Mouse (Mus musculus) lung, embryonic 15.5 days (tissue): ENCODE results near the gene Vps25. TPM values are rescaled to one million over a fixed set of nuclear protein-coding genes. Genes with fewer than 3 reads are reported as not detected.

Experiments used
- ATAC-seq: fragments of 200-750 bp; cut with Nextera tagmentation; 2 replicates; pipeline ENCODE4 v1.8.0; 2017; ENCODE audit warnings: moderate number of reproducible peaks, borderline replicate concordance; ENCODE audit not compliant: low FRiP score, low TSS enrichment; ENCODE audit errors: extremely low read depth
- H3K27ac ChIP-seq: fragments of 300-500 bp; sonication (generic); 2 replicates; pipeline ENCODE4 v1.5.1; 2015; ENCODE audit warnings: moderate library complexity, mild to moderate bottlenecking, inconsistent platforms
- H3K27me3 ChIP-seq: fragments of 300-500 bp; sonication (generic); 2 replicates; pipeline ENCODE4 v1.6.1; 2015; ENCODE audit warnings: inconsistent platforms
- H3K36me3 ChIP-seq: fragments of 300-500 bp; sonication (generic); 2 replicates; pipeline ENCODE4 v1.6.1; 2015; ENCODE audit warnings: inconsistent platforms
- H3K4me1 ChIP-seq: fragments of 300-500 bp; sonication (generic); 2 replicates; pipeline ENCODE4 v1.6.1; 2015; ENCODE audit warnings: inconsistent platforms
- H3K4me2 ChIP-seq: fragments of 300-500 bp; sonication (generic); 2 replicates; pipeline ENCODE4 v1.6.1; 2015; ENCODE audit warnings: inconsistent platforms, mild to moderate bottlenecking, moderate library complexity
- H3K4me3 ChIP-seq: fragments of 300-500 bp; sonication (generic); 2 replicates; pipeline ENCODE4 v1.5.1; 2015; ENCODE audit warnings: mild to moderate bottlenecking, inconsistent platforms
- H3K9ac ChIP-seq: fragments of 300-500 bp; sonication (generic); 2 replicates; pipeline ENCODE4 v1.6.1; 2015; ENCODE audit warnings: inconsistent platforms
- H3K9me3 ChIP-seq: fragments of 300-500 bp; sonication (generic); 2 replicates; pipeline ENCODE4 v1.6.1; 2016; ENCODE audit warnings: inconsistent platforms
- WGBS: fragments of 180-500 bp; shearing (Covaris S2); methylation state at CpG from one replicate; pipeline ENCODE4 v1.1.7; 2015; 5-methylcytosine and 5-hydroxymethylcytosine counted together
- polyA plus RNA-seq: library from polyadenylated mRNA; unstranded; fragments of >200 nt; fragmentation: Nextera tagmentation; extraction: Ambion mirVana; gene quantifications from 2 replicates; pipeline ENCODE4 v1.2.1, GENCODE M21; 2015

Vps25 gene
- polyA plus RNA-seq, 1 experiment from 2014 or later: 128 TPM

DNA sequence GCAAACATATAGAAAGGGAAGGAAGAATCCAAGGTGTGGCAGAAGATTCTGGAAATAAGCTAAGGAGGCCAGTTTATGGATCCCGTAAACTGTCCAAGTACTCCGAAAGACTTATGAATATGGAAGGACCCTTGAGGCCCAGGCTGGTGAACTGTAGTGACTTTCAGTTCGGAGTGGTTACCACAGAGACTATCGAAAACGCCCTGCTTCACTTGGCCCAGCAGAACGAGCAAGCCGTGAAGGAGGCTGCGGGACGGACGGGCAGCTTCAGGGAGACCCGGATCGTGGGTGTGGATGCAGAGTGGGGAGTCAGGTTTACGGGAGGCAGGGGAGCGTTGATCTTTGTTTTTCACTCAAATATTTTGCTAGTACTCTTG is 25.7 kb downstream of the Vps25 start:
- H3K27me3 ChIP-seq: no peaks in the 10 kb centered on the region
- ATAC-seq: no peak
- H3K27ac ChIP-seq: no peak overlapping the region
- no peak overlapping the region for H3K9ac ChIP-seq
- no peaks in the 10 kb centered on the region for H3K9me3 ChIP-seq
- 0 out of 2 replicates have a peak, but pooled peaks cover 2% of the 10 kb centered on the region for H3K36me3 ChIP-seq
- H3K4me3 ChIP-seq: peak overlapping the region; percentile 67
- WGBS: 57% methylated on average over 14 of the region's 14 CpGs
- peaks cover 29% of the 10 kb centered on the region for H3K4me1 ChIP-seq
- H3K4me2 ChIP-seq: peak overlapping the region; percentile 75

DNA sequence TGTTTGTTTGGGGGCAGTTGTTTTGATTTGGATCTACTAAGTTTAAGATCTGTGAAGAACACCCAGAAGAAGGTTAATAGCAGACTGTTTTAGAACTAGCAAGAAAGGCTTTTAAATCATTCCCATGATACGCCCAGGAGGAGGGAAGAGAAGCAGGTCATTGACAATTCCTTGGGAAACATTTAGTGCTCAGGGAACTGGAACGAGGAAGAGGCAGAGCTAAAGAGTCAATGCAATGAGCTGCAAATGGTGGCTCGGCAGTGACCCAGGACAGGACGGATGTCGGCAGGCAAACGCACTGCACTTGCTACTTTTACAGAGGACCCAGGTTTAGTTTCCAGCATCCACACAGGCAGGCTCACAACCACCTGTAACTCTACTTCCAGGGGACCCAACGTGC is 27.3 kb downstream of the Vps25 start:
- H3K27ac ChIP-seq: no peak overlapping the region
- 0 out of 2 replicates have a peak, but pooled peaks cover 2% of the 10 kb centered on the region for H3K36me3 ChIP-seq
- no peak for ATAC-seq
- no peak overlapping the region for H3K4me2 ChIP-seq
- 52% methylated on average over 7 of the region's 7 CpGs for WGBS
- H3K27me3 ChIP-seq: no peaks in the 10 kb centered on the region
- no peaks in the 10 kb centered on the region for H3K9me3 ChIP-seq
- peaks cover 29% of the 10 kb centered on the region for H3K4me1 ChIP-seq
- H3K9ac ChIP-seq: no peak overlapping the region
- no peak overlapping the region for H3K4me3 ChIP-seq

GRCm38 (mm10) chr11:101282896-101283295 is 29.4 kb downstream of the Vps25 start:
- Histone ChIP-seq H3K9ac (no peak overlapping the region), H3K27ac (no peak overlapping the region), H3K36me3 (peaks cover 8% of the 10 kb centered on the region), H3K4me3 (no peak overlapping the region), H3K27me3 (no peaks in the 10 kb centered on the region), H3K9me3 (no peaks in the 10 kb centered on the region), H3K4me2 (no peak overlapping the region), H3K4me1 (peaks cover 9% of the 10 kb centered on the region)
- no peak for ATAC-seq
- WGBS: 18% methylated on average over 5 of the region's 5 CpGs

- H3K27me3 ChIP-seq: no peaks in the 10 kb centered on the region
- H3K4me1 ChIP-seq: peaks cover 6% of the 10 kb centered on the region
- no peaks in the 10 kb centered on the region for H3K9me3 ChIP-seq
- H3K9ac ChIP-seq: no peak overlapping the region
- peaks cover 15% of the 10 kb centered on the region for H3K36me3 ChIP-seq
- H3K4me2 ChIP-seq: no peak overlapping the region
- ATAC-seq: no peak
- no peak overlapping the region for H3K27ac ChIP-seq
- H3K4me3 ChIP-seq: no peak overlapping the region
- whole genome bisulfite sequencing: 64% methylated on average over 4 of the region's 4 CpGs
These were observed 30.3 kb downstream of the Vps25 start for GRCm38 (mm10) chr11:101283805-101284204.

GRCm38 (mm10) chr11:101287306-101287705 is 33.8 kb downstream of the Vps25 start:
- H3K36me3 ChIP-seq: peaks cover 44% of the 10 kb centered on the region
- H3K9ac ChIP-seq: no peak overlapping the region
- WGBS: 59% methylated on average over 9 of the region's 9 CpGs
- ATAC-seq: no peak
- H3K27me3 ChIP-seq: no peaks in the 10 kb centered on the region
- no peak overlapping the region for H3K4me3 ChIP-seq
- no peak overlapping the region for H3K27ac ChIP-seq
- no peaks in the 10 kb centered on the region for H3K9me3 ChIP-seq
- no peak overlapping the region for H3K4me2 ChIP-seq
- H3K4me1 ChIP-seq: no peaks in the 10 kb centered on the region

- ATAC-seq: no peak
- H3K4me2 ChIP-seq: no peak overlapping the region
- peaks cover 72% of the 10 kb centered on the region for H3K36me3 ChIP-seq
- H3K27me3 ChIP-seq: no peaks in the 10 kb centered on the region
- no peaks in the 10 kb centered on the region for H3K9me3 ChIP-seq
- no peak overlapping the region for H3K27ac ChIP-seq
- H3K4me3 ChIP-seq: no peak overlapping the region
- H3K4me1 ChIP-seq: no peaks in the 10 kb centered on the region
- WGBS: 95% methylated on average over 8 of the region's 8 CpGs
- no peak overlapping the region for H3K9ac ChIP-seq
These were observed 37.7 kb downstream of the Vps25 start for GRCm38 (mm10) chr11:101291231-101291630.

DNA sequence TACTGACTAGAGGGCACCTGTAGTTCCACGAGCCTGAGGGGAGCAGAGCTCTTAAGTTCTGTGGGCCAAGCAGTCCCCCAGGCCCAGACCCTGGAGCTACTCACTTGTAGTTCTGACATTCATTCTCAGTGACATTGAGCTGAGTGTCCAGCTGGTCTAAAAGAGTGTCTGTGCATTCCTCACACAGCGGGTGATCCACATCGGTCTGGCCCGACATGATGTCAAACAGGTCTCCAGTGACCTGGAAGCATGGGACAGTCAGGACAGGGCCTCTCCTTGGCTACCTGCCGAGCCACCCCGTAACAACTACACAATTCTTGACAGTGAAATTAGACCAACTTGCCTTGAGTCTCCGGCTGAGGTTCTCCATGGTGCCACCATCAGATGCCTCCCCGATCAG is 41.7 kb downstream of the Vps25 start:
- 93% methylated on average over 8 of the region's 8 CpGs for WGBS
- peaks cover 51% of the 10 kb centered on the region for H3K36me3 ChIP-seq
- H3K4me2 ChIP-seq: no peak overlapping the region
- H3K9ac ChIP-seq: no peak overlapping the region
- no peaks in the 10 kb centered on the region for H3K4me1 ChIP-seq
- H3K9me3 ChIP-seq: no peaks in the 10 kb centered on the region
- no peak overlapping the region for H3K4me3 ChIP-seq
- H3K27me3 ChIP-seq: no peaks in the 10 kb centered on the region
- ATAC-seq: no peak
- no peak overlapping the region for H3K27ac ChIP-seq

DNA sequence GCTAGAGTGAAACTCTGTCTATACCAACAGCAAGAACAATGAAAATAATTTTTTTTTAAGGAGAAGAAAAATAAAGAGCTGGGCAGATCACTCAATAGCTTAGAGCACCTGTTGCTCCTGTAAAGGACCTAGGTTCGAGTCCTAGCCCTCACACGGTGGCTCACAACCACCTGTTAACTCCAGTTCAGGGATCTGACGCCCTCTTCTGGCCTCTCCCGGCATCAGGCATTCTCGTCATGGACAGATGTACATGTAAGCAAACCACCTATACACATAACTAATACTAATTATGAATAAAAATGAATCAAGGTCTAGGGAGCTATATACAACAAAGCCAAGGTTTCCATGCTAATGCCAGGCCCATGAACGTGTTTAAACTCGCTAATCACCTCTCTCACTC is 47.4 kb downstream of the Vps25 start:
- Histone ChIP-seq H3K27me3 (no peaks in the 10 kb centered on the region), H3K4me3 (peak overlapping the region; percentile 91), H3K36me3 (peaks cover 4% of the 10 kb centered on the region; the same call in 1 of the 2 replicates), H3K4me2 (peak overlapping the region; percentile 93), H3K4me1 (peaks cover 12% of the 10 kb centered on the region), H3K9me3 (no peaks in the 10 kb centered on the region), H3K27ac (no peak overlapping the region), H3K9ac (peak overlapping the region; percentile 88)
- WGBS: 61% methylated on average over 7 of the region's 7 CpGs
- no peak for ATAC-seq

GRCm38 (mm10) chr11:101301299-101302003 is 47.9 kb downstream of the Vps25 start:
- H3K27me3 ChIP-seq: no peaks in the 10 kb centered on the region
- H3K9me3 ChIP-seq: no peaks in the 10 kb centered on the region
- no peak; the same call in 1 of the 2 replicates for ATAC-seq
- H3K4me3 ChIP-seq: peak overlapping the region; percentile 91
- 11% methylated on average over 26 of the region's 26 CpGs for WGBS
- peaks cover 12% of the 10 kb centered on the region for H3K4me1 ChIP-seq
- peak overlapping the region; percentile 93 for H3K4me2 ChIP-seq
- H3K36me3 ChIP-seq: no peaks in the 10 kb centered on the region; the same call in 1 of the 2 replicates
- no peak overlapping the region for H3K27ac ChIP-seq
- peak overlapping the region; percentile 88 for H3K9ac ChIP-seq

DNA sequence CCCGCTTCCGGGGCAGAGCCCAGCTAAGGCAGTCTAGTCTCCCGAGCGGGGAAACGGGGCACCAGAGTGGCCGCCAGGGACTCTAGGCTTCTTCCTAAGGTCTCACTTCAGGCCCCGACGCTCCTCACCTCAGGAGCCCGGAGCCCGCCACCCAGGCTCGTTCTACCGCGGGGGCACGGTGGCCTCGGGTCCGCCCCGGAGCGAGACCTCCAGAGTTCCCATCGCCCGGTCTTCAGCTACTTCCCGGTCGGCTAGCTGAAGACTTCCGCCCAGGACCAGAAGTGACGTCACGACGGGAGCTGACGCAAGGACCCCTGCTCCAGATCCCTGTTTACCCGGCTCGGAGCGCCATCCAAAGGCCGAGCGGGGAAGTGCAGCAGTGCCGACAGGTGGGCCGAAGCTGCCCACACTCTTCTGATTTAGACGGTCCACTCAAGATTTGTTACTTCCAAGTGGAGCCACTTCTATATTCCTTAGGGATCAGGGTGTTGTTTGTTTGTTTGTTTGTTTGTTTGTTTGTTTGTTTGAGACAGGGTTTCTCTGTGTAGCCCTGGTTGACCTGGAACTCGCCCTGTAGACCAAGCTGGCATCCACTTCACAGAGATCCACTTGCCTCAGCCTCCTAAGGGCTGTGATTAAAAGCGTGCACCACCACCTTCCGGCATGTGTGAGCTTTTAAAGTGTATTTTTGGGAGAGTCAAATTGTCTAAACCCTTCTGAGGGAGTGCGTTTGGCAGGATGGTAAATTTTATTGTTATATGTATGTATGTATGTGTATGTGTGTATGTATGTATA is 48.7 kb downstream of the Vps25 start, which contains the start of gene Becn1:
TSS of gene Becn1 (minus strand) at position 283 of the 795 bp plus-strand sequence.
- peak; percentile 93 for ATAC-seq
- Histone ChIP-seq H3K9ac (peak within 1 kb of the TSS; percentile 88), H3K9me3 (no peaks in the 10 kb centered on the region), H3K4me1 (peaks cover 12% of the 10 kb centered on the region), H3K27me3 (no peaks in the 10 kb centered on the region), H3K27ac (no peak within 1 kb of the TSS), H3K4me2 (peak within 1 kb of the TSS; percentile 93), H3K36me3 (no peaks in the 10 kb centered on the region; the same call in 1 of the 2 replicates), H3K4me3 (peak within 1 kb of the TSS; percentile 91)
- WGBS: 7% methylated on average over 39 of the region's 39 CpGs

DNA sequence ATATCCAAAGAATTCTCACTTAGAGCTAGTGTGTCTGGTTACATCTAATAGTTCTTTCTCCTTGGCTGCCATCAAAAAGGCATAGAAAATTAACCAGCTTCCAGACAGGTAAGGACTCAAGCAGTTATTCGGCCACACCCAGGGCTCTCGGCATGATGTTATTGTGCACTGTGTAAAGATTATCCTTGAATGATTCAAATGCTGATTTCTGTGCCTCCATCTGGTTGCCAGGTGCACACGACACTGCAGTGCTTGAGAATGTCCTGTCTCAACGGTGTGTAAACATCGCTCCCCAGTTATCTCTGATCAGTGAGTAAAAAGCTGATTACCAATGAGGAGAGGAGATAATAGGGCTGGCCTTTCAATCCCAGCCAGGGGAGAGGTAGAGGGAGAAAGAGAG is 54.2 kb downstream of the Vps25 start:
- WGBS: 22% methylated on average over 5 of the region's 5 CpGs

More for the DNA sequence above, 54.2 kb downstream of the Vps25 start:
- Histone ChIP-seq H3K9me3 (no peaks in the 10 kb centered on the region), H3K4me2 (no peak overlapping the region), H3K4me3 (no peak overlapping the region), H3K27me3 (no peaks in the 10 kb centered on the region), H3K27ac (no peak overlapping the region), H3K36me3 (no peaks in the 10 kb centered on the region), H3K4me1 (no peaks in the 10 kb centered on the region), H3K9ac (no peak overlapping the region)
- ATAC-seq: no peak
